Mouse (Mus musculus) G1E-ER4 (cell line): ENCODE measurements around the gene Wdr78. TPM values are rescaled to one million over a fixed set of nuclear protein-coding genes. Genes with fewer than 3 reads are reported as not detected.

Experiments
- GATA1 ChIP-seq: IDR thresholded peaks from one replicate; pipeline ENCODE4 v1.8.0; 2012; ENCODE audit warnings: low read length, inconsistent platforms
- polyA plus RNA-seq: library from polyadenylated mRNA; stranded (reverse); fragments of >175 nt; gene quantifications from 2 replicates; pipeline ENCODE4 v1.2.3, GENCODE M21; 2012

Gene Wdr78
- polyA plus RNA-seq, 1 experiment = 0.91 TPM

GRCm38 (mm10) chr4:103010734-103011133 is 103.6 kb downstream of the Wdr78 start:
- no peak for TF ChIP-seq GATA1

- TF ChIP-seq GATA1 = no peak
Measured at GRCm38 (mm10) chr4:103006943-103007418, 107.4 kb downstream of the Wdr78 start.

GRCm38 (mm10) chr4:103006266-103006665 is 108.1 kb downstream of the Wdr78 start:
- no peak for TF ChIP-seq GATA1

- no peak for TF ChIP-seq GATA1
Measured at GRCm38 (mm10) chr4:103005190-103005945, 109.0 kb downstream of the Wdr78 start.

GRCm38 (mm10) chr4:103004681-103005080 is 109.7 kb downstream of the Wdr78 start:
- no peak for TF ChIP-seq GATA1

- no peak for TF ChIP-seq GATA1
Measured at GRCm38 (mm10) chr4:102991685-102992084, 122.7 kb downstream of the Wdr78 start.

GRCm38 (mm10) chr4:102990595-102991340 is 123.6 kb downstream of the Wdr78 start:
- no peak for TF ChIP-seq GATA1

- TF ChIP-seq GATA1 = no peak
Measured at GRCm38 (mm10) chr4:102990016-102990415, 124.3 kb downstream of the Wdr78 start.

GRCm38 (mm10) chr4:102989391-102989790 is 125.0 kb downstream of the Wdr78 start:
- TF ChIP-seq GATA1 = no peak

GRCm38 (mm10) chr4:102988526-102988925 is 125.8 kb downstream of the Wdr78 start:
- no peak for TF ChIP-seq GATA1

Other genes starting within 250 kb of the Wdr78 start
- not detected in 2 replicates for gene Tctex1d1, start 135.9 kb downstream of the Wdr78 start, polyA plus RNA-seq
- gene Insl5, start 87.7 kb downstream of the Wdr78 start, polyA plus RNA-seq = not detected in 2 replicates
- 14.4 and 17.8 TPM in 2 replicates for gene Mier1, start 165 bp downstream of the Wdr78 start, polyA plus RNA-seq
- gene Slc35d1, start 100.6 kb upstream of the Wdr78 start, polyA plus RNA-seq = 1.9 and 2.0 TPM in 2 replicates
- not detected in 2 replicates for gene 4921539E11Rik, start 176.3 kb upstream of the Wdr78 start, polyA plus RNA-seq
- gene Oma1, start 199.3 kb upstream of the Wdr78 start, polyA plus RNA-seq = 0.80 and 0.88 TPM in 2 replicates